Mouse (Mus musculus): Measurements from ENCODE around the gene Arhgef33.

The Arhgef33 gene

GRCm38 (mm10) chr17:80307251-80307650 is at the start of gene Arhgef33:
Arhgef33 (plus strand) TSS chr17:80307407.
- WGBS = 93% methylated on average over 1 of the region's 1 CpGs

GRCm38 (mm10) chr17:80267065-80267464 is 40.1 kb upstream of the Arhgef33 start:
- WGBS = 75% methylated on average over 4 of the region's 4 CpGs

- WGBS = 91% methylated on average over 3 of the region's 3 CpGs
These were observed 39.1 kb upstream of the Arhgef33 start for GRCm38 (mm10) chr17:80268151-80268550.

- 99% methylated on average over 7 of the region's 7 CpGs for WGBS
These were observed 36.6 kb upstream of the Arhgef33 start for GRCm38 (mm10) chr17:80270622-80271021.

- 91% methylated on average over 4 of the region's 4 CpGs for WGBS
These were observed 29.0 kb upstream of the Arhgef33 start for GRCm38 (mm10) chr17:80278255-80278654.

GRCm38 (mm10) chr17:80279340-80280070 is 27.7 kb upstream of the Arhgef33 start:
- WGBS = 93% methylated on average over 8 of the region's 8 CpGs

- 80% methylated on average over 4 of the region's 4 CpGs for WGBS
These were observed 22.8 kb upstream of the Arhgef33 start for GRCm38 (mm10) chr17:80284446-80284845.

- WGBS = 69% methylated on average over 6 of the region's 6 CpGs
These were observed 19.2 kb upstream of the Arhgef33 start for GRCm38 (mm10) chr17:80288012-80288411.

- WGBS = under 1% methylated on average over 30 of the region's 30 CpGs
These were observed 17.7 kb upstream of the Arhgef33 start for GRCm38 (mm10) chr17:80289280-80290073.

- WGBS = under 1% methylated on average over 35 of the region's 35 CpGs
These were observed 17.0 kb upstream of the Arhgef33 start, which contains the start of the genes Morn2 and Dhx57 for GRCm38 (mm10) chr17:80290074-80290657. Morn2 (plus strand) TSS chr17:80290203. Dhx57 (minus strand) TSS chr17:80290476.

- 17% methylated on average over 2 of the region's 2 CpGs for WGBS
These were observed 16.1 kb upstream of the Arhgef33 start for GRCm38 (mm10) chr17:80291148-80291547.

- WGBS = 78% methylated on average over 5 of the region's 5 CpGs
These were observed 11.9 kb upstream of the Arhgef33 start for GRCm38 (mm10) chr17:80295258-80295657.

- WGBS = 91% methylated on average over 5 of the region's 5 CpGs
These were observed 8.4 kb upstream of the Arhgef33 start for GRCm38 (mm10) chr17:80298844-80299243.

- WGBS = 27% methylated on average over 9 of the region's 9 CpGs
These were observed 4.6 kb downstream of the Arhgef33 start for GRCm38 (mm10) chr17:80311761-80312160.

- 71% methylated on average over 4 of the region's 4 CpGs for WGBS
These were observed 5.2 kb downstream of the Arhgef33 start for GRCm38 (mm10) chr17:80312405-80312804.

- 87% methylated on average over 6 of the region's 6 CpGs for WGBS
These were observed 15.0 kb downstream of the Arhgef33 start for GRCm38 (mm10) chr17:80322228-80322627.

- 84% methylated on average over 4 of the region's 4 CpGs for WGBS
These were observed 15.8 kb downstream of the Arhgef33 start for GRCm38 (mm10) chr17:80323015-80323414.

- 86% methylated on average over 8 of the region's 8 CpGs for WGBS
These were observed 16.5 kb downstream of the Arhgef33 start for GRCm38 (mm10) chr17:80323658-80324057.

GRCm38 (mm10) chr17:80324521-80324920 is 17.3 kb downstream of the Arhgef33 start:
- 79% methylated on average over 7 of the region's 7 CpGs for WGBS

- 93% methylated on average over 5 of the region's 5 CpGs for WGBS
These were observed 18.2 kb downstream of the Arhgef33 start for GRCm38 (mm10) chr17:80325456-80325855.

GRCm38 (mm10) chr17:80326431-80326830 is 19.2 kb downstream of the Arhgef33 start:
- WGBS = 82% methylated on average over 3 of the region's 3 CpGs

GRCm38 (mm10) chr17:80332386-80332785 is 25.2 kb downstream of the Arhgef33 start:
- WGBS = 76% methylated on average over 2 of the region's 2 CpGs
